Mouse (Mus musculus) urinary bladder, adult 18-20 months (tissue): ENCODE data around the gene Fam184b.

Source experiments
- DNase-seq, 2 experiments: peaks; one replicate each; pipeline ENCODE4 v3.0.0; 2022; ENCODE audit warnings: low spot score in 2 of 2, mixed read lengths in 2 of 2

Fam184b gene

GRCm38 (mm10) chr5:45514599-45514998 lies 124.8 kb downstream of the Fam184b start:
- no peak for DNase-seq

GRCm38 (mm10) chr5:45513511-45513910 lies 125.9 kb downstream of the Fam184b start:
- no peak for DNase-seq

GRCm38 (mm10) chr5:45512908-45513307 lies 126.5 kb downstream of the Fam184b start:
- no peak for DNase-seq

GRCm38 (mm10) chr5:45510071-45510470 lies 129.3 kb downstream of the Fam184b start:
- DNase-seq = no peak

- DNase-seq = no peak
Measured at GRCm38 (mm10) chr5:45497564-45497963, 141.8 kb downstream of the Fam184b start.

- no peak for DNase-seq
Measured at GRCm38 (mm10) chr5:45496930-45497550, 142.4 kb downstream of the Fam184b start.

- no peak for DNase-seq
Measured at GRCm38 (mm10) chr5:45496479-45496878, 142.9 kb downstream of the Fam184b start.

- no peak for DNase-seq
Measured at GRCm38 (mm10) chr5:45496042-45496441, 143.4 kb downstream of the Fam184b start.

- DNase-seq = no peak
Measured at GRCm38 (mm10) chr5:45495429-45495975, 143.9 kb downstream of the Fam184b start.

GRCm38 (mm10) chr5:45494093-45494755 lies 145.2 kb downstream of the Fam184b start:
- DNase-seq = no peak

- DNase-seq = peak; percentile 98 to 99
Measured at GRCm38 (mm10) chr5:45493191-45494092, 146.0 kb downstream of the Fam184b start, which contains the start of gene Lap3. Lap3 (plus strand) TSS chr5:45493374.

GRCm38 (mm10) chr5:45491776-45492175 lies 147.6 kb downstream of the Fam184b start:
- DNase-seq = no peak

- no peak for DNase-seq
Measured at GRCm38 (mm10) chr5:45483654-45484053, 155.8 kb downstream of the Fam184b start.

- no peak for DNase-seq
Measured at GRCm38 (mm10) chr5:45482607-45483006, 156.8 kb downstream of the Fam184b start.

- DNase-seq = no peak
Measured at GRCm38 (mm10) chr5:45481125-45481524, 158.3 kb downstream of the Fam184b start.

- DNase-seq = no peak
Measured at GRCm38 (mm10) chr5:45480066-45480465, 159.3 kb downstream of the Fam184b start.
